In genomic region chr13:64903585-64904208, GRCm38 (mm10) we compare ENCODE assay signal across 8 mouse cellular contexts. TPM values are rescaled to one million over a fixed set of nuclear protein-coding genes. Genes with fewer than 3 reads are reported as not detected.
A peak's percentile ranks its signal among the peaks of the same experiment; 100 is the strongest.
DNase-seq lines count a peak whose midpoint lies in the region; ATAC-seq and TF ChIP-seq lines count a peak whose summit lies in the region.

Cntnap3 (minus strand) TSS chr13:64903955.

- H3K27ac ChIP-seq in lung, embryonic 14.5 days (ENCODE audit: low read depth) = no peak within 1 kb of the TSS
- no peak within 1 kb of the TSS for H3K27ac ChIP-seq in embryonic facial prominence, embryonic 15.5 days (replicated peaks)
- no peak within 1 kb of the TSS for H3K27ac ChIP-seq in kidney, embryonic 15.5 days
- no peak within 1 kb of the TSS for H3K27ac ChIP-seq in limb, embryonic 14.5 days (replicated peaks; ENCODE audit: low read depth, low read length)

- no peak for TF ChIP-seq POLR2A in limb, embryonic 14.5 days (IDR thresholded peaks at IDR 0.05; ENCODE audit: borderline replicate concordance, extremely low read depth, insufficient read depth, insufficient read length)

- TF ChIP-seq CTCF in lung, embryonic 14.5 days (IDR thresholded peaks at IDR 0.05; ENCODE audit: low read depth) = peak; percentile 49

- no peaks in the 10 kb centered on the region for H3K27me3 ChIP-seq in lung, embryonic 14.5 days (ENCODE audit: insufficient read depth, low read length)
- no peaks in the 10 kb centered on the region for H3K27me3 ChIP-seq in embryonic facial prominence, embryonic 15.5 days
- H3K27me3 ChIP-seq in kidney, embryonic 15.5 days = no peaks in the 10 kb centered on the region; the same call in 1 of the 2 replicates
- no peaks in the 10 kb centered on the region for H3K27me3 ChIP-seq in limb, embryonic 14.5 days (ENCODE audit: control insufficient read depth, insufficient read depth, low read length)

- 9% methylated on average over 16 of the region's 16 CpGs for WGBS in lung, embryonic 14.5 days
- 6% methylated on average over 16 of the region's 16 CpGs for WGBS in embryonic facial prominence, embryonic 15.5 days
- WGBS in kidney, embryonic 15.5 days = 12% methylated on average over 16 of the region's 16 CpGs
- 5% methylated on average over 16 of the region's 16 CpGs for WGBS in limb, embryonic 14.5 days

- peak; percentile 28 for DNase-seq in lung, embryonic 14.5 days
- DNase-seq in lung, adult 18-20 months = no peak
- DNase-seq in limb, embryonic 14.5 days (ENCODE audit: low spot score) = peak; percentile 35
- peak; percentile 11 for DNase-seq in retina, postnatal 7 days (ENCODE audit: low read depth, low spot score)
- DNase-seq in adipocyte (ENCODE audit: low spot score) = no peak

- no peak within 1 kb of the TSS for H3K4me2 ChIP-seq in lung, embryonic 14.5 days
- H3K4me2 ChIP-seq in embryonic facial prominence, embryonic 15.5 days (replicated peaks) = peak within 1 kb of the TSS; percentile 23
- peak within 1 kb of the TSS; percentile 36 for H3K4me2 ChIP-seq in kidney, embryonic 15.5 days
- peak within 1 kb of the TSS; percentile 42 for H3K4me2 ChIP-seq in limb, embryonic 14.5 days (replicated peaks; ENCODE audit: low read depth, low read length, severe bottlenecking)

- H3K9me3 ChIP-seq in lung, embryonic 14.5 days (ENCODE audit: low read depth, low read length) = no peaks in the 10 kb centered on the region
- no peaks in the 10 kb centered on the region for H3K9me3 ChIP-seq in embryonic facial prominence, embryonic 15.5 days (replicated peaks)
- H3K9me3 ChIP-seq in kidney, embryonic 15.5 days (replicated peaks) = no peaks in the 10 kb centered on the region
- H3K9me3 ChIP-seq in limb, embryonic 14.5 days (ENCODE audit: control insufficient read depth, low read length) = no peaks in the 10 kb centered on the region

- no peaks in the 10 kb centered on the region for H3K4me1 ChIP-seq in lung, embryonic 14.5 days (ENCODE audit: insufficient read depth)
- no peaks in the 10 kb centered on the region for H3K4me1 ChIP-seq in embryonic facial prominence, embryonic 15.5 days
- H3K4me1 ChIP-seq in kidney, embryonic 15.5 days = no peaks in the 10 kb centered on the region
- no peaks in the 10 kb centered on the region for H3K4me1 ChIP-seq in limb, embryonic 14.5 days (ENCODE audit: control insufficient read depth, insufficient read depth, low read length)

- H3K4me3 ChIP-seq in lung, embryonic 14.5 days (ENCODE audit: low read depth, low read length) = no peak within 1 kb of the TSS
- no peak within 1 kb of the TSS for H3K4me3 ChIP-seq in embryonic facial prominence, embryonic 15.5 days (replicated peaks)
- H3K4me3 ChIP-seq in kidney, embryonic 15.5 days (replicated peaks) = no peak within 1 kb of the TSS
- peak within 1 kb of the TSS; percentile 26 for H3K4me3 ChIP-seq in limb, embryonic 14.5 days (replicated peaks; ENCODE audit: low read length)

- no peak within 1 kb of the TSS for H3K9ac ChIP-seq in lung, embryonic 14.5 days
- H3K9ac ChIP-seq in embryonic facial prominence, embryonic 15.5 days = no peak within 1 kb of the TSS
- H3K9ac ChIP-seq in kidney, embryonic 15.5 days = no peak within 1 kb of the TSS
- peak within 1 kb of the TSS; percentile 36 for H3K9ac ChIP-seq in limb, embryonic 14.5 days (ENCODE audit: low read depth, low read length, severe bottlenecking)

- no peaks in the 10 kb centered on the region for H3K36me3 ChIP-seq in lung, embryonic 14.5 days (ENCODE audit: insufficient read depth)
- no peaks in the 10 kb centered on the region for H3K36me3 ChIP-seq in embryonic facial prominence, embryonic 15.5 days
- no peaks in the 10 kb centered on the region for H3K36me3 ChIP-seq in kidney, embryonic 15.5 days
- no peaks in the 10 kb centered on the region for H3K36me3 ChIP-seq in limb, embryonic 14.5 days (ENCODE audit: control insufficient read depth, insufficient read depth, low read length)

- no peak for ATAC-seq in lung, embryonic 14.5 days (ENCODE audit: insufficient read depth)
- ATAC-seq in embryonic facial prominence, embryonic 15.5 days (ENCODE audit: insufficient number of reproducible peaks, low FRiP score, low TSS enrichment, low read depth) = no peak
- peak; percentile 89 for ATAC-seq in kidney, embryonic 15.5 days (replicated peaks; ENCODE audit: low FRiP score)
- ATAC-seq in limb, embryonic 14.5 days (ENCODE audit: low FRiP score, low read depth) = peak; percentile 70
- no peak for ATAC-seq in activated CD4-positive, CD25-positive, alpha-beta regulatory T cell, adult 4 months

RNA-seq across cellular contexts. Expression of gene Cntnap3, which starts in this region (rescaled TPM):
- polyA plus RNA-seq in lung, embryonic 14.5 days (2014; fragmentation: Nextera tagmentation; extraction: Ambion mirVana) = 0.09 TPM in 1 of 2 replicates, not detected in the other
- 0.15 and 0.20 TPM in 2 replicates for polyA plus RNA-seq in embryonic facial prominence, embryonic 15.5 days (2015; fragmentation: Nextera tagmentation; extraction: Ambion mirVana)
- polyA plus RNA-seq in kidney, embryonic 15.5 days (2015; fragmentation: Nextera tagmentation; extraction: Ambion mirVana) = 0.15 and 0.21 TPM in 2 replicates
- 1.1 and 1.3 TPM in 2 replicates for polyA plus RNA-seq in limb, embryonic 14.5 days (2012; rRNA removed)
- polyA plus RNA-seq in limb, embryonic 14.5 days (2014; fragmentation: Nextera tagmentation; extraction: Ambion mirVana) = 1.7 and 2.4 TPM in 2 replicates
- not detected for polyA plus RNA-seq in activated CD4-positive, CD25-positive, alpha-beta regulatory T cell, adult 4 months (2017; shearing (Covaris generic))

Comparison
In these comparisons a context has a peak if more than half of its experiments do, and no peak if none do; other contexts are left out.
1. Peak in DNase-seq in lung, embryonic 14.5 days; RNA of the gene not detected or under 1 TPM.
2. Peak in ATAC-seq and H3K4me2 ChIP-seq in kidney, embryonic 15.5 days; RNA of the gene not detected or under 1 TPM.
3. DNase-seq: peak in limb, embryonic 14.5 days (single experiment) and retina, postnatal 7 days (single experiment); none in lung, adult 18-20 months (0 of 2) and adipocyte (single experiment).